Comparison of ENCODE assay signal across 23 mouse cellular contexts in the genomic region with DNA sequence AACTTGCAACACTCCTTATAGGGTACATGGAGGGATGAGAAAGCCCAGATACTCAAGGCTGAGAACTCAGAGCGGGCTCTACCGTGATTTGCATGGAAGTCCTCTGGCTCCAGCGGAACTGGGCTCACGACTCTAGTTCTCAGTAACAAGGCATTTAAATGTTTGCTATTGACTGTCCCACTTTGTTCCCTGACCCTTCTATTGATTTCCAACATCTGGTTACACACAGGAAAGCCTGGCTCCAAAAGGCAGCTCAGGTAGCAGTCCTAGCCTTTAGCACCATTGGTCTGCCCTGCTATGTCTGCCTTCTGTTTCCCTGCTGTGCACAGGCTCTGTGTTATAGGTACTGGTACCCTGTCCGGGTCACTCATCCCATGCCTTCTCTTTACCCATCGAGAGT. TPM values are rescaled to one million over a fixed set of nuclear protein-coding genes. Genes with fewer than 3 reads are reported as not detected.
DNase-seq lines count a peak whose midpoint lies in the region; ATAC-seq and TF ChIP-seq lines count a peak whose summit lies in the region.
"Had no signal": no experiment of that assay in that cellular context is flagged by ENCODE, and none has a peak within 500 bp of the region (broad histone marks: within the 10 kb centered on the region; RNA-seq: fewer than 3 reads in every experiment).

No protein-coding gene starts in this region.

- no peak overlapping the region for H3K4me2 ChIP-seq in forebrain, embryonic 12.5 days
- H3K4me2 ChIP-seq in limb, embryonic 12.5 days: no peak overlapping the region
- H3K4me2 ChIP-seq: embryonic facial prominence, embryonic 15.5 days; hindbrain, embryonic 12.5 days had no signal

- 83% methylated on average over 6 of the region's 6 CpGs for WGBS in forebrain, embryonic 12.5 days
- 87% methylated on average over 6 of the region's 6 CpGs for WGBS in forebrain, embryonic 10.5 days
- 31% methylated on average over 6 of the region's 6 CpGs for WGBS in liver, adult 2 months
- 75% methylated on average over 6 of the region's 6 CpGs for WGBS in limb, embryonic 12.5 days
- WGBS in thymus, adult 2 months: 86% methylated on average over 6 of the region's 6 CpGs

- no peak for DNase-seq in forebrain, embryonic 10.5 days (ENCODE audit: extremely low spot score, low spot score)
- DNase-seq in heart, adult 11 months: peak; percentile 63
- no peak for DNase-seq in heart, adult 9 months (ENCODE audit: low spot score in 2 of 2)
- DNase-seq in liver, adult 2 months (ENCODE audit: extremely low read depth, low read depth, low spot score): peak; percentile 88
- DNase-seq in liver: no peak
- DNase-seq in thymus, adult 2 months: no peak
- DNase-seq: adrenal gland, adult 8-10 months; adrenal gland, postnatal 36 days; B cell, adult 2 months; gastrocnemius, adult 2 months; gastrocnemius, postnatal 25 days; heart, postnatal 10 days; heart, postnatal 4 days had no signal

- H3K27me3 ChIP-seq in forebrain, embryonic 12.5 days: peaks cover 67% of the 10 kb centered on the region
- H3K27me3 ChIP-seq in forebrain, embryonic 10.5 days (ENCODE audit: poor library complexity, severe bottlenecking): peaks cover 82% of the 10 kb centered on the region
- H3K27me3 ChIP-seq in liver, adult 2 months (ENCODE audit: control insufficient read depth, insufficient read depth, low read length): no peaks in the 10 kb centered on the region
- H3K27me3 ChIP-seq in limb, embryonic 12.5 days: peaks cover 28% of the 10 kb centered on the region
- no peaks in the 10 kb centered on the region for H3K27me3 ChIP-seq in thymus, adult 2 months (ENCODE audit: control insufficient read depth, insufficient read depth, low read length)

- TF ChIP-seq POLR2A in liver, adult 2 months (IDR thresholded peaks at IDR 0.05; ENCODE audit: extremely low read depth, insufficient read depth, low read length): no peak
- TF ChIP-seq POLR2A in thymus, adult 2 months (IDR thresholded peaks at IDR 0.05; ENCODE audit: control insufficient read depth, extremely low read depth, insufficient read depth, low read length, poor library complexity): no peak

- no peak for TF ChIP-seq CTCF in liver, adult 2 months (IDR thresholded peaks at IDR 0.05; ENCODE audit: low read depth, low read length)
- TF ChIP-seq CTCF in thymus, adult 2 months (IDR thresholded peaks at IDR 0.05; ENCODE audit: borderline replicate concordance, control insufficient read depth, extremely low read depth, insufficient read depth, low read length, poor library complexity): no peak

- H3K27ac ChIP-seq in forebrain, embryonic 12.5 days: peak overlapping the region; percentile 54; the same call in 1 of the 2 replicates
- H3K27ac ChIP-seq in forebrain, embryonic 10.5 days: no peak overlapping the region
- peak overlapping the region; percentile 67 for H3K27ac ChIP-seq in liver, adult 2 months (replicated peaks; ENCODE audit: insufficient read depth, low read depth, low read length)
- peak overlapping the region; percentile 13; the same call in 1 of the 2 replicates for H3K27ac ChIP-seq in limb, embryonic 12.5 days
- no peak overlapping the region for H3K27ac ChIP-seq in thymus, adult 2 months (ENCODE audit: control insufficient read depth, insufficient read depth, low read length)
- H3K27ac ChIP-seq: embryonic facial prominence, embryonic 15.5 days; gastrocnemius, adult 2 months; heart, embryonic 10.5 days; hindbrain, embryonic 12.5 days had no signal

- no peak overlapping the region for H3K9ac ChIP-seq in forebrain, embryonic 12.5 days
- H3K9ac ChIP-seq in liver, adult 2 months (ENCODE audit: low read depth, low read length): no peak overlapping the region
- no peak overlapping the region for H3K9ac ChIP-seq in limb, embryonic 12.5 days (replicated peaks)
- H3K9ac ChIP-seq: embryonic facial prominence, embryonic 15.5 days; hindbrain, embryonic 12.5 days had no signal

- H3K36me3 ChIP-seq in forebrain, embryonic 12.5 days (replicated peaks): no peaks in the 10 kb centered on the region
- no peaks in the 10 kb centered on the region for H3K36me3 ChIP-seq in forebrain, embryonic 10.5 days (replicated peaks)
- H3K36me3 ChIP-seq in liver, adult 2 months (ENCODE audit: control insufficient read depth, insufficient read depth, low read length): no peaks in the 10 kb centered on the region
- H3K36me3 ChIP-seq in limb, embryonic 12.5 days: no peaks in the 10 kb centered on the region
- no peaks in the 10 kb centered on the region for H3K36me3 ChIP-seq in thymus, adult 2 months (ENCODE audit: control insufficient read depth, insufficient read depth, low read length)
- H3K36me3 ChIP-seq: embryonic facial prominence, embryonic 15.5 days; G1E; heart, embryonic 10.5 days; hindbrain, embryonic 12.5 days had no signal

- H3K4me1 ChIP-seq in forebrain, embryonic 12.5 days: peaks cover 14% of the 10 kb centered on the region
- peaks cover 22% of the 10 kb centered on the region for H3K4me1 ChIP-seq in forebrain, embryonic 10.5 days
- peaks cover 19% of the 10 kb centered on the region for H3K4me1 ChIP-seq in liver, adult 2 months (ENCODE audit: control insufficient read depth, insufficient read depth, low read length)
- peaks cover 42% of the 10 kb centered on the region for H3K4me1 ChIP-seq in limb, embryonic 12.5 days (replicated peaks)
- H3K4me1 ChIP-seq in thymus, adult 2 months (replicated peaks; ENCODE audit: control insufficient read depth, insufficient read depth, low read length): no peaks in the 10 kb centered on the region
- H3K4me1 ChIP-seq: hindbrain, embryonic 12.5 days had no signal

- no peaks in the 10 kb centered on the region for H3K9me3 ChIP-seq in forebrain, embryonic 12.5 days
- no peaks in the 10 kb centered on the region for H3K9me3 ChIP-seq in forebrain, embryonic 10.5 days
- no peaks in the 10 kb centered on the region for H3K9me3 ChIP-seq in limb, embryonic 12.5 days
- H3K9me3 ChIP-seq: embryonic facial prominence, embryonic 15.5 days; heart, embryonic 10.5 days; hindbrain, embryonic 12.5 days had no signal

- H3K79me2 ChIP-seq in liver, adult 2 months (ENCODE audit: control insufficient read depth, insufficient read depth, low read length): no peaks in the 10 kb centered on the region

- ATAC-seq in forebrain, embryonic 12.5 days (ENCODE audit: low FRiP score): no peak
- no peak for ATAC-seq in limb, embryonic 12.5 days (ENCODE audit: insufficient number of reproducible peaks, insufficient read depth, low FRiP score, low TSS enrichment, low read depth)
- ATAC-seq: CD4-positive, CD25-positive, alpha-beta regulatory T cell, adult 4 months; inflammation-experienced regulatory T-cells, adult 6 months had no signal

- H3K4me3 ChIP-seq in forebrain, embryonic 12.5 days (replicated peaks): no peak overlapping the region
- no peak overlapping the region for H3K4me3 ChIP-seq in forebrain, embryonic 10.5 days
- no peak overlapping the region for H3K4me3 ChIP-seq in liver, adult 2 months (ENCODE audit: insufficient read depth, low read depth, low read length)
- no peak overlapping the region for H3K4me3 ChIP-seq in limb, embryonic 12.5 days (replicated peaks)
- no peak overlapping the region for H3K4me3 ChIP-seq in thymus, adult 2 months (ENCODE audit: control insufficient read depth, insufficient read depth, low read length)
- H3K4me3 ChIP-seq: embryonic facial prominence, embryonic 15.5 days; erythroblast, embryonic 14.5 days; gastrocnemius, adult 2 months; heart, embryonic 10.5 days; hindbrain, embryonic 12.5 days had no signal

RNA-seq across cellular contexts. Expression of a gene that starts 36.5 kb away (rescaled TPM):
- polyA plus RNA-seq in forebrain, embryonic 12.5 days (2016; fragmentation: Nextera tagmentation; extraction: Ambion mirVana): 40.3 and 67.9 TPM in 2 replicates
- polyA plus RNA-seq in forebrain, embryonic 10.5 days (2016; fragmentation: Nextera tagmentation; extraction: Ambion mirVana): 176 and 192 TPM in 2 replicates
- 0.07 and 0.28 TPM in 2 replicates for total RNA-seq in liver, adult 2 months (2014; rRNA removed)
- 0.05 and 0.07 TPM in 2 replicates for polyA plus RNA-seq in liver, adult 2 months (2012; rRNA removed)
- polyA plus RNA-seq in limb, embryonic 12.5 days (2016; fragmentation: Nextera tagmentation; extraction: Ambion mirVana): 462 and 487 TPM in 2 replicates
- polyA plus RNA-seq in thymus, adult 2 months (2012; rRNA removed): 2.7 and 4.0 TPM in 2 replicates
- total RNA-seq: G1E; granulocyte monocyte progenitor cell, adult 5-6 weeks had no signal
- polyA plus RNA-seq: CD4-positive, CD25-positive, alpha-beta regulatory T cell, adult 4 months; erythroblast, embryonic 14.5 days; G1E; inflammation-experienced regulatory T-cells, adult 6 months had no signal

Comparison
In these comparisons a context has a peak if more than half of its experiments do, and no peak if none do; other contexts are left out.
1. H3K27ac ChIP-seq: peak in forebrain, embryonic 12.5 days (single experiment), liver, adult 2 months (single experiment) and limb, embryonic 12.5 days (single experiment); none in forebrain, embryonic 10.5 days (single experiment) and thymus, adult 2 months (single experiment).
2. DNase-seq: peak in heart, adult 11 months (single experiment) and liver, adult 2 months (single experiment); none in forebrain, embryonic 10.5 days (single experiment), heart, adult 9 months (0 of 2), liver (single experiment) and thymus, adult 2 months (single experiment).